Mouse (Mus musculus): ENCODE measurements around the gene Fhad1. TPM values are rescaled to one million over a fixed set of nuclear protein-coding genes. Genes with fewer than 3 reads are reported as not detected.

The Fhad1 gene
- polyA plus RNA-seq, 1 experiment: 2.1 TPM

- Histone ChIP-seq H3K27ac (ENCODE audit: insufficient read depth, low read length) (no peak overlapping the region), H3K36me3 (ENCODE audit: control insufficient read depth, insufficient read depth, low read length, poor library complexity, severe bottlenecking) (no peaks in the 10 kb centered on the region), H3K4me3 (ENCODE audit: low read depth, low read length) (no peak overlapping the region), H3K9ac (ENCODE audit: low read depth, poor library complexity, severe bottlenecking) (no peak overlapping the region), H3K27me3 (ENCODE audit: control insufficient read depth, insufficient read depth, low read length, poor library complexity, severe bottlenecking) (no peaks in the 10 kb centered on the region), H3K4me1 (ENCODE audit: control insufficient read depth, insufficient read depth, low read length) (no peaks in the 10 kb centered on the region), H3K9me3 (replicated peaks; ENCODE audit: control insufficient read depth, insufficient read depth, low read length, poor library complexity, severe bottlenecking) (no peaks in the 10 kb centered on the region)
- TF ChIP-seq EP300 (IDR thresholded peaks at IDR 0.05; ENCODE audit: insufficient read depth, low read depth, low read length) (no peak), POLR2A (IDR thresholded peaks at IDR 0.05; ENCODE audit: insufficient read depth, low read length) (no peak), CTCF (IDR thresholded peaks at IDR 0.05; ENCODE audit: low read depth, low read length) (no peak)
Measured at GRCm38 (mm10) chr4:141913201-141913993, 101.5 kb downstream of the Fhad1 start.

GRCm38 (mm10) chr4:141904710-141905109 lies 110.2 kb downstream of the Fhad1 start:
- Histone ChIP-seq H3K9ac (ENCODE audit: low read depth, poor library complexity, severe bottlenecking) (no peak overlapping the region), H3K4me3 (ENCODE audit: low read depth, low read length) (no peak overlapping the region), H3K27me3 (ENCODE audit: control insufficient read depth, insufficient read depth, low read length, poor library complexity, severe bottlenecking) (no peaks in the 10 kb centered on the region), H3K4me1 (ENCODE audit: control insufficient read depth, insufficient read depth, low read length) (no peaks in the 10 kb centered on the region), H3K27ac (ENCODE audit: insufficient read depth, low read length) (no peak overlapping the region), H3K9me3 (replicated peaks; ENCODE audit: control insufficient read depth, insufficient read depth, low read length, poor library complexity, severe bottlenecking) (no peaks in the 10 kb centered on the region), H3K36me3 (ENCODE audit: control insufficient read depth, insufficient read depth, low read length, poor library complexity, severe bottlenecking) (no peaks in the 10 kb centered on the region)
- no peak for TF ChIP-seq CTCF (IDR thresholded peaks at IDR 0.05; ENCODE audit: low read depth, low read length)
- no peak for TF ChIP-seq POLR2A (IDR thresholded peaks at IDR 0.05; ENCODE audit: insufficient read depth, low read length)
- TF ChIP-seq EP300 (IDR thresholded peaks at IDR 0.05; ENCODE audit: insufficient read depth, low read depth, low read length): no peak

GRCm38 (mm10) chr4:141902479-141902858 lies 112.4 kb downstream of the Fhad1 start:
- TF ChIP-seq CTCF (IDR thresholded peaks at IDR 0.05; ENCODE audit: low read depth, low read length): no peak
- TF ChIP-seq POLR2A (IDR thresholded peaks at IDR 0.05; ENCODE audit: insufficient read depth, low read length): no peak
- TF ChIP-seq EP300 (IDR thresholded peaks at IDR 0.05; ENCODE audit: insufficient read depth, low read depth, low read length): no peak
- Histone ChIP-seq H3K36me3 (ENCODE audit: control insufficient read depth, insufficient read depth, low read length, poor library complexity, severe bottlenecking) (no peaks in the 10 kb centered on the region), H3K27me3 (ENCODE audit: control insufficient read depth, insufficient read depth, low read length, poor library complexity, severe bottlenecking) (no peaks in the 10 kb centered on the region), H3K4me1 (ENCODE audit: control insufficient read depth, insufficient read depth, low read length) (no peaks in the 10 kb centered on the region), H3K4me3 (ENCODE audit: low read depth, low read length) (no peak overlapping the region), H3K9ac (ENCODE audit: low read depth, poor library complexity, severe bottlenecking) (no peak overlapping the region), H3K27ac (ENCODE audit: insufficient read depth, low read length) (no peak overlapping the region), H3K9me3 (replicated peaks; ENCODE audit: control insufficient read depth, insufficient read depth, low read length, poor library complexity, severe bottlenecking) (no peaks in the 10 kb centered on the region)

GRCm38 (mm10) chr4:141901711-141902478 lies 113.0 kb downstream of the Fhad1 start:
- Histone ChIP-seq H3K4me1 (ENCODE audit: control insufficient read depth, insufficient read depth, low read length) (no peaks in the 10 kb centered on the region), H3K4me3 (ENCODE audit: low read depth, low read length) (no peak overlapping the region)

GRCm38 (mm10) chr4:141900421-141900820 lies 114.5 kb downstream of the Fhad1 start:
- Histone ChIP-seq H3K36me3 (ENCODE audit: control insufficient read depth, insufficient read depth, low read length, poor library complexity, severe bottlenecking) (no peaks in the 10 kb centered on the region), H3K4me3 (ENCODE audit: low read depth, low read length) (no peak overlapping the region), H3K4me1 (ENCODE audit: control insufficient read depth, insufficient read depth, low read length) (no peaks in the 10 kb centered on the region), H3K9me3 (replicated peaks; ENCODE audit: control insufficient read depth, insufficient read depth, low read length, poor library complexity, severe bottlenecking) (no peaks in the 10 kb centered on the region), H3K9ac (ENCODE audit: low read depth, poor library complexity, severe bottlenecking) (no peak overlapping the region), H3K27me3 (ENCODE audit: control insufficient read depth, insufficient read depth, low read length, poor library complexity, severe bottlenecking) (no peaks in the 10 kb centered on the region), H3K27ac (ENCODE audit: insufficient read depth, low read length) (no peak overlapping the region)
- TF ChIP-seq POLR2A (IDR thresholded peaks at IDR 0.05; ENCODE audit: insufficient read depth, low read length) (no peak), CTCF (IDR thresholded peaks at IDR 0.05; ENCODE audit: low read depth, low read length) (no peak), EP300 (IDR thresholded peaks at IDR 0.05; ENCODE audit: insufficient read depth, low read depth, low read length) (no peak)

More at GRCm38 (mm10) chr4:141901711-141902478, 113.0 kb downstream of the Fhad1 start:
- TF ChIP-seq CTCF (IDR thresholded peaks at IDR 0.05; ENCODE audit: low read depth, low read length): no peak
- TF ChIP-seq EP300 (IDR thresholded peaks at IDR 0.05; ENCODE audit: insufficient read depth, low read depth, low read length): no peak
- Histone ChIP-seq H3K9me3 (replicated peaks; ENCODE audit: control insufficient read depth, insufficient read depth, low read length, poor library complexity, severe bottlenecking) (no peaks in the 10 kb centered on the region), H3K27ac (ENCODE audit: insufficient read depth, low read length) (no peak overlapping the region), H3K9ac (ENCODE audit: low read depth, poor library complexity, severe bottlenecking) (no peak overlapping the region), H3K27me3 (ENCODE audit: control insufficient read depth, insufficient read depth, low read length, poor library complexity, severe bottlenecking) (no peaks in the 10 kb centered on the region), H3K36me3 (ENCODE audit: control insufficient read depth, insufficient read depth, low read length, poor library complexity, severe bottlenecking) (no peaks in the 10 kb centered on the region)

GRCm38 (mm10) chr4:141899936-141900335 lies 114.9 kb downstream of the Fhad1 start:
- Histone ChIP-seq H3K9ac (ENCODE audit: low read depth, poor library complexity, severe bottlenecking) (no peak overlapping the region), H3K27me3 (ENCODE audit: control insufficient read depth, insufficient read depth, low read length, poor library complexity, severe bottlenecking) (no peaks in the 10 kb centered on the region), H3K4me3 (ENCODE audit: low read depth, low read length) (no peak overlapping the region), H3K36me3 (ENCODE audit: control insufficient read depth, insufficient read depth, low read length, poor library complexity, severe bottlenecking) (no peaks in the 10 kb centered on the region), H3K4me1 (ENCODE audit: control insufficient read depth, insufficient read depth, low read length) (no peaks in the 10 kb centered on the region), H3K27ac (ENCODE audit: insufficient read depth, low read length) (no peak overlapping the region), H3K9me3 (replicated peaks; ENCODE audit: control insufficient read depth, insufficient read depth, low read length, poor library complexity, severe bottlenecking) (no peaks in the 10 kb centered on the region)
- no peak for TF ChIP-seq EP300 (IDR thresholded peaks at IDR 0.05; ENCODE audit: insufficient read depth, low read depth, low read length)
- no peak for TF ChIP-seq POLR2A (IDR thresholded peaks at IDR 0.05; ENCODE audit: insufficient read depth, low read length)
- no peak for TF ChIP-seq CTCF (IDR thresholded peaks at IDR 0.05; ENCODE audit: low read depth, low read length)

Data from ES-Bruce4 (cell line).